Mouse (Mus musculus): ENCODE measurements around the gene Crtc2.
"Not testable (repeated sequence)": the region's sequence is repeated elsewhere in the genome, so short reads cannot be mapped to it uniquely, and the experiment has no call there.

Gene Crtc2

GRCm38 (mm10) chr3:90242984-90243775, 10.8 kb upstream of the Crtc2 start, which contains the start of gene Creb3l4:
Gene Creb3l4, minus strand, starts transcription at chr3:90243512.
- DNase-seq (ENCODE audit: low spot score): peak; percentile 90

DNA sequence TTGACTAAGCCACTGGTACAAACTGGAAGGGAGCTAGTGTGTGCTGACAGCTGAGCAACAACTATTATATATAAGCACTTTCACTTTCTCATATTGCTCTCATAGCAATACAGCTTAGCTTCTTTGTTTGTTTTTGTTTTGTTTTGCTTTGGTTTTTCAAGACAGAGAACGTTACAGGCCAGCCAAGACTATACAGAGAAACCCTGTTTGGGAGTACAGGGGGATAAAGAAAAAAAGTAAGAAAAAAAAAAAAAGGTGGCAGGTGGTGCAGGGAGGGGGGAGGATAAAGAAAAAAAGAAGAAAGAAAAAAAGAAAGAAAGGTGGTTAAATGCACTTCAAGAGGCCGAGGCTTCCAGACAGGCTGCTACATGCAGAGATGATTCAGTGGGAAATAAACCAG, 8.6 kb upstream of the Crtc2 start:
- no peak for DNase-seq (ENCODE audit: low spot score)

- no peak for DNase-seq (ENCODE audit: low spot score)
Measured at GRCm38 (mm10) chr3:90247630-90247959, 6.4 kb upstream of the Crtc2 start.

DNA sequence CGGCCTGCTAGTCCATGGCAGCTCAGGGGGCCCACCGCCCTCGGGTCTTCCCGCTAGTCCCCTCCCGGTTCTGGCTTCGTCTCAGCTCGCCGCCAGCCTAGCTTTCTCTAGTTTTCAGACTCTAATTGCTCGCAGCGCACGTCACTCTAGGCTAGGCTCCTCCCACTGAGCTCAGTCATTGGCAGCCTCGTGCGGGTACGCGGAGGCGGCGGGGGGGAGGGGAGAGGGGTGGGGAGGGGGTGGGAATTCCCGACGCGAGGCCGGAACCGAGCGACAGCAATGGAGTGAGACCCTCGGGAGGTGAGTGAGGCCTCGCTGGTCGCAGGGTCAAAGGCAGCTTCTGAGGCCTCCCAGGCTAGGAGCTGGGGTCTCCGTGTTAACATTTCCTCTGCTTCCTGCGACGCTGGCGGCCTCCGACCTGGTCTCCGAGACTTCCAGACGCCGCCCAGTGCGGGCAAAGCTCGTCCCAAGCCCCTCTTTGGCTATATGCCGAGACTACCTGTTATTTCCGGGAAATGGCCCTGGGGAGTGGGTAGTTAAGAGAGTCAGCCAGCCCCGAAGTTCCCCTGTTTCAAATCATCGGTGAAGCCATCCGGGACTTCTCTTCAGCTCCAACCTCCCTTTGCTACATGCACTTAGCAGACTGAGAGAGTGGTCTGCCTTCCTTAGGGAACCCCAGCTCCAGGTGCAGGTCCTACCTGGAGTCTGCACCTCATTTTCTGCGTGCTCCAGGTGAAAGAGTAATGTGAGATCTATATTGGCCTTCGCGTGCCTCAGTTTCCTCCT, 5.8 kb upstream of the Crtc2 start, which contains the start of gene Slc39a1:
Slc39a1 (plus strand) TSS at position 213 of the 786 bp plus-strand sequence.
- DNase-seq (ENCODE audit: low spot score): peak; percentile 100

DNA sequence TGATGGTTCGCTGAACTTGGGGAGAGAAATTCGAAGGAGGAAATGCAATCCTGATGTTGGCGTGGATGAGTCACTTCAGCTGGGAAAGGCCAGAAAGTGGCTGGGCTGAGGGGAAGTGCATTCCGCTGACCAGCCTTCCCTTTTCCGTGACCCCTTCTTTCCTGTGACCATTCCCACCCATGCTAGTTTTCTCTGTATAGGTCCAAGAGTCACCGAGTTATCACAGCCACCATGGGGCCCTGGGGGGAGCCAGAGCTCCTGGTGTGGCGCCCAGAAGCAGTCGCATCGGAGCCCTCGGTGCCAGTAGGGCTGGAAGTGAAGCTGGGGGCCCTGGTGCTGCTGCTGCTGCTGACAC, 5.2 kb upstream of the Crtc2 start:
- peak; percentile 55 for DNase-seq (ENCODE audit: low spot score)

DNA sequence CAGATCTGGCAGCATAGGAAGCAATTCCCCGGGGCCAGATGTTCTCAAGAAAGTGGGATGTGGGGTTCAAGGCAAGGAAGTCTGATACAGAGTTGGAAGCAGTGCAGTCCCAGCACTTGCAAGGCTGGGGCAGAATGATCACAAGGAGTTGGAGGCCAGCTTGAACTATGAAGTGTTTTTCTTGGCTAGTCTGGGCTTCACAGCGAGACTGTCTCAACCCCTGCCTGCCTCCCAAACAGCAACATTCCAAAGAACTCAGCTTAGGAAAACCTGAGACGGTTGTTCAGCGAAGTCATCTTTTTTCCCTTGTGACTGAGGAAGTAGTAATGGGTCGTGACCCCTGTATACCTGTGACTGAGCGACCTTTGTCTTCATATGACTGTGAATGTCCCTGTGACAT, 3.2 kb upstream of the Crtc2 start:
- DNase-seq (ENCODE audit: low spot score): no peak

DNA sequence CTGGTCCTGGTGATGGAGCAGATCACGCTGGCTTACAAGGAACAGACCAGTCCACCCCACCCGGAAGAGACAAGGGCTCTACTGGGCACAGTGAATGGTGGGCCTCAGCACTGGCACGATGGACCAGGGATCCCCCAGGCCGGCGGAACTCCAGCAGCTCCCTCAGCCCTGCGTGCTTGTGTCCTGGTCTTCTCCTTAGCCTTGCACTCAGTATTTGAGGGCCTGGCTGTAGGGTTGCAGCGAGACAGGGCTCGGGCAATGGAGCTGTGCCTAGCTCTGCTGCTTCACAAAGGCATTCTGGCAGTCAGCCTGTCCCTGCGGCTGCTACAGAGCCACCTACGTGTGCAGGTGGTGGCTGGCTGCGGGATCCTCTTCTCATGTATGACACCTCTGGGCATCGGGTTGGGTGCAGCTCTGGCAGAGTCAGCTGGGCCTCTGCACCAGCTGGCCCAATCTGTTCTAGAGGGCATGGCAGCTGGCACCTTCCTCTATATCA, 2.2 kb upstream of the Crtc2 start:
- DNase-seq (ENCODE audit: low spot score): not testable (repeated sequence)

- DNase-seq (ENCODE audit: low spot score): not testable (repeated sequence)
Measured at GRCm38 (mm10) chr3:90252659-90253058, 1.3 kb upstream of the Crtc2 start.

GRCm38 (mm10) chr3:90253174-90253573, 789 bp upstream of the Crtc2 start:
- DNase-seq (ENCODE audit: low spot score): not testable (repeated sequence)

GRCm38 (mm10) chr3:90254419-90255193, 643 bp downstream of the Crtc2 start:
- DNase-seq (ENCODE audit: low spot score): peak; percentile 76

- no peak for DNase-seq (ENCODE audit: low spot score)
Measured at GRCm38 (mm10) chr3:90255194-90255565, 1.2 kb downstream of the Crtc2 start.

DNA sequence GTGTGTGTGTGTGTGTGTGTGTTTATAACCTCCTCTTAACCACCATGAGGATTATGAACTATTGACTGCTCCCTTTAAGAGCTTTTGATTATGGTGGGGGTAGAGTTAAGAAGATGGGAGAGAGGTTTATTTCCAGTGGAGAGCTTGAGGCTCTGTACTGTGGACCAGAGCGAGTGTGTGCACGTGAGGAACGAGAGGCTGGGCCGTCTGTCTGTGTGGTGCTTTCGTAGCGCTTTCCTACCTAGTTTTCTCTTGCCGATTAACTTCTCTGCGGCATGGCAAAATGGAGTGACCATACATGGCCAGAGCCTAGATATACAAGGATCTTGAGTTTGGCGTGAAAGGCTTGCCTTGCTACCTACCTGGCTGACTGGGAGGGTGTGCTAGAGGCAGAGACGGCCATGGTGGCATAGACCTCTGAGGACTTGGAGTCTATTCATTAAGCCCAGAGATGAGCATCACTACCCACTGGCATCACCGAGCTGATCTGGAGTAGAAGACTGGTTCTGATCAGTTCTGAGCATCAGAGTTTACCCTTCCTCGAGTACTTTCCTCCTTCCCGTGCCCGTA, 1.9 kb downstream of the Crtc2 start:
- DNase-seq (ENCODE audit: low spot score): no peak

- no peak for DNase-seq (ENCODE audit: low spot score)
Measured at GRCm38 (mm10) chr3:90256731-90257530, 3.0 kb downstream of the Crtc2 start.

GRCm38 (mm10) chr3:90258521-90258920, 4.6 kb downstream of the Crtc2 start:
- DNase-seq (ENCODE audit: low spot score): no peak

DNA sequence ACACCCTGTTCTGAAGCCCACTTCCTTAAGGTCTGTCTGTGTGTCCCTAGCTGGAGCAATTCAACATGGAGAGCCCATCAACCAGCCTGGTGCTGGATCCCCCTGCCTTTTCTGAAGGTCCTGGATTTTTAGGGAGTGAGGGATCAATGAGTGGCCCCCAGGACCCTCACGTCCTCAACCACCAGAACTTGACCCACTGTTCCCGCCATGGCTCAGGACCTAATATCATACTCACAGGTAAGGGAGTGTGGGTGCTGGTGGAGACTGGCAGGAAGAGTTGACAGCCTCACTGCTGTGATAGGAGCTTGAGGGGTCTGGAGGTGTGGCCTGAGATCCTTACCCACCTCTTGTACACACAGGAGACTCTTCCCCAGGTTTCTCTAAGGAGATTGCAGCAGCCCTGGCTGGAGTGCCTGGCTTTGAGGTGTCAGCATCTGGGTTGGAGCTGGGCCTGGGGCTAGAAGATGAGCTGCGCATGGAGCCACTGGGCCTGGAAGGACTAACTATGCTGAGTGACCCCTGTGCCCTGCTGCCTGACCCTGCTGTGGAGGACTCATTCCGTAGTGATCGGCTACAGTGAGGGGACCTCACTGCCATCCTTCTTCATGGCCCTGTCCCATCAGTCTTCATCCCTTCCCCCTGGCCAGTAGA, 9.3 kb downstream of the Crtc2 start:
- DNase-seq (ENCODE audit: low spot score): no peak

DNA sequence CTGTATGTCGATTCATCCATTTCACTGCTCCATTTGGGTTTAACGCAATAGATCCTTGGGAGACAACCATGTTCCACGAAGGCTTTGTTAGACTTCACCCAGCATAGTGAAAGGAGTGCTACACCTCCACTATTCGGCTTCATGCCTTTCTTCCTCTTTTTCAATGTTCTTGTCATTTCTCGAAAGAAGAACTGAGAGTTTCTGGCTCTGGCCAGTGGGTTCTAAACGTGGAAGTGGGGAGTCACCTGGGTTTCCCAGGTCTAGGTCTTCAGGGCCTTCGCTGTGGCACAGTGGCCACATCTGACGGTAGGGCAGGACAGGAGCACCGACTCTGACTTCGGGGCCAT, 10.7 kb downstream of the Crtc2 start:
- no peak for DNase-seq (ENCODE audit: low spot score)

GRCm38 (mm10) chr3:90265034-90265931, 11.3 kb downstream of the Crtc2 start, which contains the start of gene Dennd4b:
Gene Dennd4b, plus strand, starts transcription at chr3:90265185.
- DNase-seq (ENCODE audit: low spot score): peak; percentile 85

DNA sequence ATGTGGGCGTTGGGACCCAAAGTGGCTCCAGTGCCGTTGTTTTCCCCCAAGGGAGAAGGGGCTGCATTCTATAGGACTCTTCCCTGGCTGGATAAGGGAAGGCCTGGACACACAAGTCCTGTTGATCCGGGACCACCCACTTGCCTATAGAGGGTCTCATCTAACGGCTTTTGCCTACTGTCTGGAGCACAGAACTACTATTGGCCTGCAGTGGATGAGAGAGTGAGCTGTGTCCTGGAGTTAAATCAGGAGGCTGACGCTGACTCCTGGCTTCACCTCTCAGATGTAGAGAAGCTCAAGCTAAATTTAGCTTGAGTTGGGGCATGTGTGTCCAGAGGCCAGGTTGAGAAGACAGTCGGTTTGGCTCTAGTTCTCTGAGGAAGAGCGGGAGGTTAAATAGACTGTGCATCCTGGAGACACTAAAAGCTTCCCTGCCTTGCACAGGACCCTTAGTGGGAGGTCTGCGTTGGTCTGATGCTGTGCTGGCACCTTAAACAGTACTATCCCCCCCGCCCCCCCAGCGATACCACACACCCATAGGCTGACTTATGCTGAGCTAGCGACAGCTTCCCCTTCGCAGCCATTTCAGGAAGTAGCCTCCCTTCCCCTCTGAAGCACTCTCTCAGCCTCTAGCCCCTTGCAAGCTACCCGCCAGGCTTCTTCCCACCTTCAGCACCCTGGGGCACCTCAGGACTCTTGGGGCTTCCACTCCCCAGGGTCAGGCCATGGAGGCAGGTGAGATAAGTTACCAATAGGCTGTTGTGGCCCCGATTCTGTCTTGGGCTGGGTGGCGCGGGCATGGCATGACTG, 12.2 kb downstream of the Crtc2 start:
- no peak for DNase-seq (ENCODE audit: low spot score)

Data from embryo, embryonic 10 days (tissue).